Mouse (Mus musculus): ENCODE data around the gene Chd2. TPM values are rescaled to one million over a fixed set of nuclear protein-coding genes. Genes with fewer than 3 reads are reported as not detected.

The Chd2 gene
- polyA plus RNA-seq, 1 experiment from 2014 or later = 65.6 TPM

GRCm38 (mm10) chr7:73411523-73411922 is 130.1 kb downstream of the Chd2 start:
- Histone ChIP-seq H3K27me3 (no peaks in the 10 kb centered on the region), H3K27ac (peak overlapping the region; percentile 18; the same call in 1 of the 2 replicates), H3K4me2 (no peak overlapping the region), H3K9ac (no peak overlapping the region), H3K9me3 (no peaks in the 10 kb centered on the region), H3K4me1 (peaks cover 20% of the 10 kb centered on the region), H3K4me3 (no peak overlapping the region), H3K36me3 (peaks cover 90% of the 10 kb centered on the region)
- WGBS = 78% methylated on average over 7 of the region's 7 CpGs
- ATAC-seq (ENCODE audit: insufficient number of reproducible peaks, insufficient read depth, low FRiP score, low TSS enrichment, low read depth) = no peak

DNA sequence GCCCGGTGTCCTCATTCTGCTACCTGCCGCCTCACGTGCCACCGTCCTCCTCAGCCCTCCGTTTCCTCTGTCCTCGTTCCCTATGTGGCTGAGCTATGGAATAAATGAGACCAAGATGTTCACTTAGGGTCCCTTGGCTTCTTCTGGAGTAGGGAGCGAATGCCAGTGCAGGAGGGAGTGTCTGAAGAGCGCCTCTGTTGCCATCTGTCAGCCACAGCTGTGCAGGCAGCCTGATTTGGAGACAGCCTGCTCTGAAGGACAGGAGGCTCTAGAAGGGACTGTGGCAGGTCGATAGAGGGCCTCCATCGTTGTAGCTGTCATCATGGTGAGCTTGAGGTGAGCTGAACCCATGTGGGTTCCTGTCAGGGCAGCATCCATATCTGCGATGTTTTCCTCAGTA is 136.1 kb downstream of the Chd2 start:
- Histone ChIP-seq H3K4me2 (no peak overlapping the region), H3K9me3 (0 out of 2 replicates have a peak, but pooled peaks cover 4% of the 10 kb centered on the region), H3K27ac (no peak overlapping the region), H3K36me3 (peaks cover 62% of the 10 kb centered on the region), H3K4me3 (no peak overlapping the region), H3K9ac (no peak overlapping the region), H3K27me3 (peaks cover 7% of the 10 kb centered on the region; the same call in 1 of the 2 replicates), H3K4me1 (peaks cover 18% of the 10 kb centered on the region)
- 86% methylated on average over 11 of the region's 11 CpGs for WGBS
- no peak for ATAC-seq (ENCODE audit: insufficient number of reproducible peaks, insufficient read depth, low FRiP score, low TSS enrichment, low read depth)

DNA sequence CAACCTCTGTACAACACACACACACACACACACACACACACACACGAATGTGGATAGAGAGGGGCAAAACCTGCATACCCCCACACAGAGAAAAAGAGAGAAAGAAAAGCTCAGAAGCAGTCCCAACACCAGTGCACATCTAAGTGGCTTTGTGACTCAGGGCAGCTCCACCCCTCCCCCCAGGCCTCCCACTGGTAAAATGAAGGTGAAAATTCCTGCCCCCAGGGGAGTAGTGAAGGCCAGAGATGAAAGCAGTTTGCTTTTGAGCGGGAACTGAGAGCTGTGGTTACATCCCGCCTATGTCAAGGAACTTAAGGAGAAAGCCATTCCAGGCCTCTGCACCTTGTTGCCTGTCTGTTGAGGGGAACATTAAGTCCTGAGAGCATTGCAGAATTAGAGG is 138.1 kb downstream of the Chd2 start:
- Histone ChIP-seq H3K27me3 (peaks cover 13% of the 10 kb centered on the region; the same call in 1 of the 2 replicates), H3K4me3 (no peak overlapping the region), H3K4me2 (no peak overlapping the region), H3K4me1 (peaks cover 38% of the 10 kb centered on the region), H3K9me3 (0 out of 2 replicates have a peak, but pooled peaks cover 4% of the 10 kb centered on the region), H3K36me3 (peaks cover 46% of the 10 kb centered on the region), H3K9ac (no peak overlapping the region), H3K27ac (no peak overlapping the region)
- no peak for ATAC-seq (ENCODE audit: insufficient number of reproducible peaks, insufficient read depth, low FRiP score, low TSS enrichment, low read depth)
- WGBS = 36% methylated on average over 3 of the region's 3 CpGs

- Histone ChIP-seq H3K4me3 (no peak overlapping the region), H3K9ac (no peak overlapping the region), H3K27ac (no peak overlapping the region), H3K36me3 (peaks cover 38% of the 10 kb centered on the region), H3K4me2 (no peak overlapping the region), H3K9me3 (0 out of 2 replicates have a peak, but pooled peaks cover 4% of the 10 kb centered on the region), H3K4me1 (peaks cover 47% of the 10 kb centered on the region), H3K27me3 (peaks cover 17% of the 10 kb centered on the region; the same call in 1 of the 2 replicates)
- WGBS = 84% methylated on average over 1 of the region's 1 CpGs
- no peak for ATAC-seq (ENCODE audit: insufficient number of reproducible peaks, insufficient read depth, low FRiP score, low TSS enrichment, low read depth)
Observed at GRCm38 (mm10) chr7:73402671-73403070, 139.0 kb downstream of the Chd2 start.

GRCm38 (mm10) chr7:73402106-73402505 is 139.5 kb downstream of the Chd2 start:
- no peak overlapping the region for H3K4me3 ChIP-seq
- H3K9ac ChIP-seq = no peak overlapping the region
- H3K36me3 ChIP-seq = peaks cover 34% of the 10 kb centered on the region
- 0 out of 2 replicates have a peak, but pooled peaks cover 4% of the 10 kb centered on the region for H3K9me3 ChIP-seq
- no peak overlapping the region for H3K27ac ChIP-seq
- H3K4me2 ChIP-seq = no peak overlapping the region
- peaks cover 53% of the 10 kb centered on the region for H3K4me1 ChIP-seq
- 50% methylated on average over 2 of the region's 2 CpGs for WGBS
- ATAC-seq (ENCODE audit: insufficient number of reproducible peaks, insufficient read depth, low FRiP score, low TSS enrichment, low read depth) = no peak
- peaks cover 17% of the 10 kb centered on the region; the same call in 1 of the 2 replicates for H3K27me3 ChIP-seq

DNA sequence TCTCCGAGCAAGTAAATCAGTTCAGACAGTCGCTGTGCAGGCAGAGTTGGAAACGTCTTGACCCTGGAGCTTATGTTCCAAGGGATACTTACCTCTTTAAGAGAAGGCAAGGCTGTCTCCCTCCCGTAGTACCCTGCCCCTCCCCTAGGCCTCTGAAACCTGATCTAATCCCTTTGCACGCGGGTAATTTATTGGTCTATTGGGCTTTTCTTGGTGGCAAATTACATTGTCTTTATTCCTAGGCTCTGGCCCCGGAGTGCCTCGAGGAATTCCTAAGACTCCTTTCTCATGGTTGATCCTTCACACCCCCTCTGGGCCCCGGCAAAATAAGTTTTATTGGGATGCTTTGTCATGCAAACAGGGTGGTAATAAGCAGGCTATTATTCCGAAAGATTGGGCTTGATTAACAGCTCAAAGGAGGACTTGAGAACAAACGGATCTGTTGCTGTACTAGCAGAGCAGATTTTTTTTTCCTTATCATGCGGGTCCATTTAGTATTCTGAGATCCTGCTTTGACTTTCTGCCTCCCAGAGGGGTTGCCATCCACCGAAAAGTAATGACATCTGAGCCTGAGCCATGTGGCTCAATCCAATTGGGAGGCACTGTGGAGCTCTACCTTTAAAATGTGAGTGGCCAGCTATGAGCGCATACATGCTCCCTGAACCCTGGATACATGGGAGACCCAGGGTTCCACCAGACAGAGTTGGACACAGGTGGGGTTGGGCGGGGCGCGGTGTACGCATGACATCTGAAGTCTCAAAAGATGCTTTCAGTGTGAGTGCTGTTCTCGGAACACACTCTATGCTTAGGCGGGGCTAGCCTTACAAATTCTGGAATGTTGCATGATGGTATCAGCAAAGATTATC is 141.3 kb downstream of the Chd2 start:
- ATAC-seq (ENCODE audit: insufficient number of reproducible peaks, insufficient read depth, low FRiP score, low TSS enrichment, low read depth) = 0 out of 2 replicates have a peak, but pooled peaks have one; percentile 40
- Histone ChIP-seq H3K4me1 (peaks cover 69% of the 10 kb centered on the region), H3K4me3 (peak overlapping the region; percentile 28), H3K9me3 (no peaks in the 10 kb centered on the region), H3K4me2 (peak overlapping the region; percentile 59), H3K27ac (no peak overlapping the region), H3K9ac (peak overlapping the region; percentile 49; the same call in 1 of the 2 replicates), H3K27me3 (peaks cover 23% of the 10 kb centered on the region; the same call in 1 of the 2 replicates), H3K36me3 (peaks cover 16% of the 10 kb centered on the region)
- WGBS = 16% methylated on average over 20 of the region's 20 CpGs

GRCm38 (mm10) chr7:73399501-73400044 is 142.1 kb downstream of the Chd2 start:
- Histone ChIP-seq H3K4me1 (peaks cover 76% of the 10 kb centered on the region), H3K27ac (0 out of 2 replicates have a peak overlapping the region, but pooled peaks have one; percentile 7), H3K27me3 (peaks cover 23% of the 10 kb centered on the region; the same call in 1 of the 2 replicates), H3K4me3 (peak overlapping the region; percentile 28), H3K9me3 (no peaks in the 10 kb centered on the region), H3K36me3 (0 out of 2 replicates have a peak, but pooled peaks cover 9% of the 10 kb centered on the region), H3K4me2 (peak overlapping the region; percentile 59), H3K9ac (peak overlapping the region; percentile 49)
- 0 out of 2 replicates have a peak, but pooled peaks have one; percentile 23 for ATAC-seq (ENCODE audit: insufficient number of reproducible peaks, insufficient read depth, low FRiP score, low TSS enrichment, low read depth)
- WGBS = 3% methylated on average over 19 of the region's 19 CpGs

DNA sequence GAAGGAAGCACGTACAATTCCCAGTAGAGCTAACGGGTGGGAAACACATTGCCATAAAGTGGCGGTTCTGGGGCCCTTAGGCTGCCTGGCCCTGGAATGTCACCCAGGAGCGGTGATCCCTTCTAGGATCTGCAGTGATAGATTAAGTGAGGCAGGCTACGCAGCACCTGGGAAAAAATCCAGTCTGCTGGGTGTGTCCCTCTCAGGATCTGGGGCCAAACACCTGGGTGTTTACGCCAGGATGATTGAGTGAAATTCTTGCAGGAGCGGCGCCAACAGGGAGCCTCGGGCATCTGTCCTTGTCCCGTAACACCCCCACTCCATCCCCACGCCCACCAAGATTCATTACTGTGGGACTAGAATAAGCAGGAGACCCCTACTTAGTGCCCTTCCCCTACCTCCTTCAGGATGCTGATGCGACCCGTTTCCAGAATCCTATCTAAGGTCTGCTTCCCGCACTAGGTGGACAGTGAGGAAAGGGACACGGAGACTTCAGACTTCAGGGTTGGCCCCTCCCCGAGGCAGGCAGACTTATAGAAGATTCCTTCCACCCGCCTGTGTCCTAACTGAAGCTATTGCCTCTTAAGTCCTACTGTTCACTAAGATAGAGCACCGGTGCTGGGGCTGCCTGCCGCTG is 142.7 kb downstream of the Chd2 start:
- no peak for ATAC-seq (ENCODE audit: insufficient number of reproducible peaks, insufficient read depth, low FRiP score, low TSS enrichment, low read depth)
- Histone ChIP-seq H3K36me3 (0 out of 2 replicates have a peak, but pooled peaks cover 5% of the 10 kb centered on the region), H3K27ac (0 out of 2 replicates have a peak overlapping the region, but pooled peaks have one; percentile 7), H3K27me3 (peaks cover 23% of the 10 kb centered on the region; the same call in 1 of the 2 replicates), H3K4me3 (peak overlapping the region; percentile 28), H3K9ac (peak overlapping the region; percentile 49), H3K4me2 (peak overlapping the region; percentile 59), H3K4me1 (peaks cover 83% of the 10 kb centered on the region), H3K9me3 (no peaks in the 10 kb centered on the region)
- 13% methylated on average over 19 of the region's 19 CpGs for WGBS

DNA sequence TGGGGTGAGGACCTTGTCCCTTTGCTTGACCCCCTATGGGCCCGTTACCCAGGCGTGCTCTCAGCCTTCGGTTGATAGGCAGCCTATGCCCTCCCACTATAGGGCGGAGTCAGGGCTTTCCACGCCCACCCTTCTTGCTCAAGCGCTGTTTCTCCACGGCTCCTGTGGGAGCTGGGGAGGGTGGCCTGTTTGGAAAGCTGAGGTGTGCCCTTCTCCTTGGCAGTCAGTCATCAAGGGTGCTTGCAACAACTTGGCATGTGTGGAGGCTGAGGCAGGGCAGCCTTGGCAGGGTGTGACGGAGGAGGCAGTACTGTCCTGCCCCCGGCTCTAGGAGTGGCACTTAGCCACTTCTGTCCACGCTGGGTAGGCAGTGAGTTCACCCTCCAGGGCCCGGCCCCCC is 143.3 kb downstream of the Chd2 start:
- H3K4me1 ChIP-seq = peaks cover 85% of the 10 kb centered on the region
- no peaks in the 10 kb centered on the region for H3K9me3 ChIP-seq
- no peak overlapping the region for H3K27ac ChIP-seq
- 0 out of 2 replicates have a peak, but pooled peaks cover 5% of the 10 kb centered on the region for H3K36me3 ChIP-seq
- peak overlapping the region; percentile 59 for H3K4me2 ChIP-seq
- peak overlapping the region; percentile 28 for H3K4me3 ChIP-seq
- 13% methylated on average over 11 of the region's 11 CpGs for WGBS
- H3K9ac ChIP-seq = peak overlapping the region; percentile 11; the same call in 1 of the 2 replicates
- ATAC-seq (ENCODE audit: insufficient number of reproducible peaks, insufficient read depth, low FRiP score, low TSS enrichment, low read depth) = 0 out of 2 replicates have a peak, but pooled peaks have one; percentile 12
- H3K27me3 ChIP-seq = peaks cover 23% of the 10 kb centered on the region; the same call in 1 of the 2 replicates

GRCm38 (mm10) chr7:73394013-73394409 is 147.6 kb downstream of the Chd2 start:
- H3K4me3 ChIP-seq = peak overlapping the region; percentile 87
- ATAC-seq (ENCODE audit: insufficient number of reproducible peaks, insufficient read depth, low FRiP score, low TSS enrichment, low read depth) = no peak
- 21% methylated on average over 4 of the region's 4 CpGs for WGBS
- H3K27ac ChIP-seq = peak overlapping the region; percentile 99
- H3K9ac ChIP-seq = peak overlapping the region; percentile 95
- H3K9me3 ChIP-seq = no peaks in the 10 kb centered on the region
- peak overlapping the region; percentile 78 for H3K4me2 ChIP-seq
- H3K36me3 ChIP-seq = no peaks in the 10 kb centered on the region
- H3K4me1 ChIP-seq = peaks cover 78% of the 10 kb centered on the region
- peaks cover 24% of the 10 kb centered on the region; the same call in 1 of the 2 replicates for H3K27me3 ChIP-seq
